Mouse (Mus musculus): ENCODE results near the gene Entpd2.

GRCm38 (mm10) chr2:25408908-25409307 lies 13.2 kb downstream of the Entpd2 start:
- TF ChIP-seq CTCF (IDR thresholded peaks at IDR 0.05; ENCODE audit: low read depth, low read length) = no peak
- TF ChIP-seq POLR2A (IDR thresholded peaks at IDR 0.05; ENCODE audit: borderline replicate concordance, low read depth, low read length) = no peak
